Mouse (Mus musculus): ENCODE data around the gene Adam6a. TPM values are rescaled to one million over a fixed set of nuclear protein-coding genes. Genes with fewer than 3 reads are reported as not detected.

The Adam6a gene
- not detected for polyA plus RNA-seq (2017; shearing (Covaris generic))

DNA sequence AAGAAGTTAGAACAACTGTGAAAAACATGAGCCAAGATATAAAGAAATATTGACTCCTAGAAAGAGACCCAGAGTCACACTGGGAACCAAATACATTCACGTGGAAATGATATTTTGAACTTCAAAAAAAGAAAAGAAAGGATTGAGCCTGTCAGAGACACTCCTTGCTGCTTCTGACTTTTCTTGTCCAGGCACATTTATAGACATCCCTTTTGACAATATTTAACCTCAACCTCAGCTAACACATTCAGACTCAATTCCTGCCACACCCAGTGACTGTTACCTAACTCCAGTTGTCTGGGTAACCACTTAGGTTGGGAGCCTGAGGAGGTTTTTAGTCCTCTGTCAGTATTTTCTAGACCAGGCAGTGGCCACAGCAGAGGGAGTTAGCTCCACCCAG lies at the start of gene Adam6a:
Gene Adam6a (plus strand): TSS at position 301 of the 400 bp plus-strand sequence.

Other genes with a start within 250 kb of the Adam6a start
- 0.55 TPM for gene Adam6b, start 54.4 kb upstream of the Adam6a start, polyA plus RNA-seq (2017; shearing (Covaris generic))

Data from activated CD4-positive, CD25-positive, alpha-beta regulatory T cell, adult 9 weeks (primary cell).